Mouse (Mus musculus) heart, adult 2 months (tissue): Measurements from ENCODE around the gene Ano9. TPM values are rescaled to one million over a fixed set of nuclear protein-coding genes. Genes with fewer than 3 reads are reported as not detected.

Source experiments
- DNase-seq, 2 experiments: peaks; one replicate each; pipeline ENCODE4 v3.0.0; 2021
- H3K27ac ChIP-seq: fragments of 200-600 bp; 2 replicates; pipeline ENCODE4 v1.8.1; 2022
- H3K27me3 ChIP-seq: fragments of 200-500 bp; 2 replicates; pipeline ENCODE4 v1.6.1; 2012; ENCODE audit warnings: mild to moderate bottlenecking, low read length, inconsistent platforms, mixed read lengths; ENCODE audit not compliant: control insufficient read depth, insufficient read depth
- H3K36me3 ChIP-seq: fragments of 200-500 bp; 2 replicates; pipeline ENCODE4 v1.6.1; 2012; ENCODE audit warnings: low read length, inconsistent platforms; ENCODE audit not compliant: control insufficient read depth, insufficient read depth
- H3K4me1 ChIP-seq: fragments of 200-500 bp; 2 replicates; pipeline ENCODE4 v1.6.1; 2011; ENCODE audit warnings: low read length; ENCODE audit not compliant: control insufficient read depth, insufficient read depth
- H3K4me3 ChIP-seq: fragments of 200-600 bp; 2 replicates; pipeline ENCODE4 v1.8.1; 2022
- H3K79me2 ChIP-seq: fragments of 200-500 bp; replicated peaks from 2 replicates; pipeline ENCODE4 v1.6.1; 2012; ENCODE audit warnings: mild to moderate bottlenecking, inconsistent platforms, low read length, moderate library complexity, mixed read lengths; ENCODE audit not compliant: control insufficient read depth, insufficient read depth
- H3K9ac ChIP-seq: fragments of 200-500 bp; 2 replicates; pipeline ENCODE4 v1.6.1; 2012; ENCODE audit warnings: low read depth, mild to moderate bottlenecking, control low read depth, inconsistent platforms, low read length, mixed read lengths
- CTCF ChIP-seq: fragments of 200-600 bp; IDR thresholded peaks from 2 replicates; pipeline ENCODE4 v1.8.1; 2022; ENCODE audit warnings: antibody characterized with exemption, mild to moderate bottlenecking, moderate library complexity
- EP300 ChIP-seq: fragments of 200-500 bp; IDR thresholded peaks from 2 replicates; pipeline ENCODE4 v1.6.1; 2011; ENCODE audit warnings: low read depth, low read length, control low read depth; ENCODE audit not compliant: insufficient read depth
- POLR2A ChIP-seq: fragments of 200-500 bp; IDR thresholded peaks from 2 replicates; pipeline ENCODE4 v1.6.1; 2011; ENCODE audit warnings: mild to moderate bottlenecking, low read depth, low read length, control low read depth; ENCODE audit not compliant: insufficient read depth
- WGBS: fragments of 180-500 bp; shearing (Covaris S2); methylation state at CpG from one replicate; pipeline ENCODE4 v1.1.7; 2018; 5-methylcytosine and 5-hydroxymethylcytosine counted together
- intact Hi-C: fragments of 180-260 bp; cut with DNase I; formaldehyde crosslinking; loops from one replicate; pipeline ENCODE4 v1.15.1; 2025
- polyA plus RNA-seq: library from polyadenylated mRNA; depleted of rRNA; stranded (reverse); fragments of >200 nt; gene quantifications from 2 replicates; pipeline ENCODE4 v1.2.3, GENCODE M21; 2012
- total RNA-seq, 2 experiments: library from RNA; stranded (reverse); gene quantifications; 2 replicates each; pipeline ENCODE4 v1.2.3; 2021

Gene Ano9
- total and polyA plus RNA-seq, 3 experiments: 0.39 to 0.53 TPM; not detected in 1

GRCm38 (mm10) chr7:141146043-141146595 lies 28.5 kb upstream of the Ano9 start:
- DNase-seq: no peak
- Histone ChIP-seq H3K36me3 (no peaks in the 10 kb centered on the region), H3K79me2 (0 out of 2 replicates have a peak, but pooled peaks cover 2% of the 10 kb centered on the region), H3K4me3 (no peak overlapping the region), H3K27ac (no peak overlapping the region), H3K27me3 (no peaks in the 10 kb centered on the region), H3K9ac (no peak overlapping the region), H3K4me1 (peaks cover 2% of the 10 kb centered on the region; the same call in 1 of the 2 replicates)
- intact Hi-C loops: no loop called here
- 92% methylated on average over 12 of the region's 12 CpGs for WGBS
- TF ChIP-seq CTCF (no peak), POLR2A (no peak), EP300 (no peak)

- Histone ChIP-seq H3K4me3 (no peak overlapping the region), H3K27me3 (no peaks in the 10 kb centered on the region), H3K4me1 (peaks cover 2% of the 10 kb centered on the region; the same call in 1 of the 2 replicates), H3K36me3 (no peaks in the 10 kb centered on the region), H3K79me2 (0 out of 2 replicates have a peak, but pooled peaks cover 2% of the 10 kb centered on the region), H3K27ac (no peak overlapping the region), H3K9ac (no peak overlapping the region)
- intact Hi-C loops: no loop called here
- no peak for DNase-seq
- no peak for TF ChIP-seq CTCF
- 53% methylated on average over 1 of the region's 1 CpGs for WGBS
Measured at GRCm38 (mm10) chr7:141145403-141145802, 27.8 kb upstream of the Ano9 start.

GRCm38 (mm10) chr7:141144650-141145049 lies 27.0 kb upstream of the Ano9 start:
- WGBS: 94% methylated on average over 3 of the region's 3 CpGs
- no peaks in the 10 kb centered on the region for H3K36me3 ChIP-seq
- no peaks in the 10 kb centered on the region for H3K27me3 ChIP-seq
- H3K27ac ChIP-seq: no peak overlapping the region
- intact Hi-C loops: no loop called here
- H3K79me2 ChIP-seq: 0 out of 2 replicates have a peak, but pooled peaks cover 2% of the 10 kb centered on the region
- no peak for DNase-seq
- no peak overlapping the region for H3K4me3 ChIP-seq
- TF ChIP-seq POLR2A (no peak), EP300 (no peak), CTCF (no peak)
- peaks cover 2% of the 10 kb centered on the region; the same call in 1 of the 2 replicates for H3K4me1 ChIP-seq
- H3K9ac ChIP-seq: no peak overlapping the region

- H3K9ac ChIP-seq: no peak overlapping the region
- intact Hi-C loops: no loop called here
- H3K36me3 ChIP-seq: no peaks in the 10 kb centered on the region
- no peak overlapping the region for H3K27ac ChIP-seq
- H3K4me3 ChIP-seq: no peak overlapping the region
- TF ChIP-seq POLR2A (no peak), EP300 (no peak), CTCF (no peak)
- H3K27me3 ChIP-seq: no peaks in the 10 kb centered on the region
- WGBS: 81% methylated on average over 2 of the region's 2 CpGs
- no peak for DNase-seq
- 0 out of 2 replicates have a peak, but pooled peaks cover 2% of the 10 kb centered on the region for H3K79me2 ChIP-seq
- peaks cover 2% of the 10 kb centered on the region; the same call in 1 of the 2 replicates for H3K4me1 ChIP-seq
Measured at GRCm38 (mm10) chr7:141143861-141144260, 26.3 kb upstream of the Ano9 start.

- Histone ChIP-seq H3K4me1 (peaks cover 2% of the 10 kb centered on the region; the same call in 1 of the 2 replicates), H3K27me3 (no peaks in the 10 kb centered on the region), H3K36me3 (no peaks in the 10 kb centered on the region), H3K79me2 (0 out of 2 replicates have a peak, but pooled peaks cover 3% of the 10 kb centered on the region), H3K9ac (no peak overlapping the region), H3K4me3 (no peak overlapping the region), H3K27ac (no peak overlapping the region)
- WGBS: 59% methylated on average over 5 of the region's 5 CpGs
- no peak for TF ChIP-seq POLR2A
- TF ChIP-seq EP300: no peak
- TF ChIP-seq CTCF: peak; percentile 62
- no peak for DNase-seq
- intact Hi-C loops: no loop called here
Measured at GRCm38 (mm10) chr7:141143112-141143511, 25.5 kb upstream of the Ano9 start.

GRCm38 (mm10) chr7:141141326-141141725 lies 23.7 kb upstream of the Ano9 start:
- H3K27ac ChIP-seq: no peak overlapping the region
- peaks cover 2% of the 10 kb centered on the region; the same call in 1 of the 2 replicates for H3K4me1 ChIP-seq
- intact Hi-C loops: no loop called here
- TF ChIP-seq CTCF (no peak), POLR2A (no peak), EP300 (no peak)
- H3K27me3 ChIP-seq: no peaks in the 10 kb centered on the region
- no peak overlapping the region for H3K9ac ChIP-seq
- no peak for DNase-seq
- no peaks in the 10 kb centered on the region; the same call in 1 of the 2 replicates for H3K36me3 ChIP-seq
- WGBS: 80% methylated on average over 4 of the region's 4 CpGs
- H3K4me3 ChIP-seq: no peak overlapping the region
- peaks cover 3% of the 10 kb centered on the region; the same call in 1 of the 2 replicates for H3K79me2 ChIP-seq
